Mouse (Mus musculus) G1E-ER4 (cell line): ENCODE measurements around the gene AI597479. TPM values are rescaled to one million over a fixed set of nuclear protein-coding genes. Genes with fewer than 3 reads are reported as not detected.

Experiments used
- GATA1 ChIP-seq: IDR thresholded peaks from one replicate; pipeline ENCODE4 v1.8.0; 2012; ENCODE audit warnings: low read length, inconsistent platforms
- polyA plus RNA-seq: library from polyadenylated mRNA; stranded (reverse); fragments of >175 nt; gene quantifications from 2 replicates; pipeline ENCODE4 v1.2.3, GENCODE M21; 2012

Gene AI597479
- polyA plus RNA-seq, 1 experiment: 4.1 TPM

GRCm38 (mm10) chr1:43094206-43094605, 4.3 kb upstream of the AI597479 start:
- no peak for TF ChIP-seq GATA1

- TF ChIP-seq GATA1: no peak
Observed at GRCm38 (mm10) chr1:43108729-43109128, 10.2 kb downstream of the AI597479 start.

DNA sequence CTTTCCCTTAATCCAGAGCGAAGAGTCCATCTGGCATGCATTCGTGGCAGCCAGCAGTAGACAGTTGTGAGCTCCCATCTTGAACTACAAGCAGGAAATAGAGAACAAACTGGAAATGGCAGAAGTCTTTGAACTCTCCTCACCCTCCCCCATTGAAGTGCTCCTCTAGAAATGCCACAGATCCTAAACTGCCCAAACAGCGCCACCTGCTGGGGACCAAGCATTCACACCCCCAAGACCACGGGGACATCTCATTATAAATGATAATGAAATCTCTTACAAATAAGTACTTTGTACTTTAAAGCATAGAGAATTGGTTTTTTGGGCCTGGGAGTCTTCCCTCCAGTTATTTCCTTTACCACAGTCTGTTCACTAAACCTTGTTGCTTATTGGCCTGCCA, 12.0 kb downstream of the AI597479 start:
- no peak for TF ChIP-seq GATA1

DNA sequence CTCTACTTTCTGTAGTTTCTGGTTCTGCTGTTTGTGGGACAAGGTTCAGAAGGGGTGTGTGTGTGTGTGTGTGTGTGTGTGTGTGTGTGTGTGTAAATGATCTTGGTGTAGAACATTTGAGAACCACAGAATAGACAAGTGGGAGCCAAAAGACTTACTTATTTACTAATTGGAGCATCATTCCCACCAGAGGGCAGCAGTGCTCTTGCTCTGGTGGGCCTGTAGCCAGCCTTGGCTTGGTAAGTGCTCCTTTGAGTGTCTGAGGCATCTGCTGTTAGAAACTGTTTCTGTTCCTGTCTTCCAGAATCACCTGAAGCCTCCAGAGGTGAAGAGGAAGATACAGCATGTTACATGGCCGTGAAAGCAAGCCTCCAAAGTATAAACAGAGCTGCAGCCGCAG, 14.4 kb downstream of the AI597479 start:
- no peak for TF ChIP-seq GATA1

GRCm38 (mm10) chr1:43117435-43117834, 18.9 kb downstream of the AI597479 start:
- TF ChIP-seq GATA1: no peak

- no peak for TF ChIP-seq GATA1
Observed at GRCm38 (mm10) chr1:43120950-43121349, 22.4 kb downstream of the AI597479 start.

DNA sequence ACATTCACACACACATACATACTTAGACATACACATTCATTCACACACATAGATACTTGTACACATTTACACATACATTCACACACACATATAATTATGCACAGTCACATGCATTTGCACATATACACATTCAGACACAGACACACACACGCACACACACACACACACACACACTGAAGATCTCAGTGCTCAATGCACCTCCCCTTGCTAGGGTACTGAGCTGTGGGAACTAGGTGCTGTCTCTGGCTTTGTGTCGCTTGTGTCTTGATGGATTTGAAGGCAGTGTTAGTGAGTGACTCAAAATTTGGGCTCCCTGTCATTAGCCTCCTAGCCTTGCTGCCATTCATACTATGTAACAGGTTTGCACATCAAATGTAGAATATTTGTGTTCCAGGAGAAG, 24.1 kb downstream of the AI597479 start:
- TF ChIP-seq GATA1: no peak

- TF ChIP-seq GATA1: no peak
Observed at GRCm38 (mm10) chr1:43124726-43125125, 26.2 kb downstream of the AI597479 start.

DNA sequence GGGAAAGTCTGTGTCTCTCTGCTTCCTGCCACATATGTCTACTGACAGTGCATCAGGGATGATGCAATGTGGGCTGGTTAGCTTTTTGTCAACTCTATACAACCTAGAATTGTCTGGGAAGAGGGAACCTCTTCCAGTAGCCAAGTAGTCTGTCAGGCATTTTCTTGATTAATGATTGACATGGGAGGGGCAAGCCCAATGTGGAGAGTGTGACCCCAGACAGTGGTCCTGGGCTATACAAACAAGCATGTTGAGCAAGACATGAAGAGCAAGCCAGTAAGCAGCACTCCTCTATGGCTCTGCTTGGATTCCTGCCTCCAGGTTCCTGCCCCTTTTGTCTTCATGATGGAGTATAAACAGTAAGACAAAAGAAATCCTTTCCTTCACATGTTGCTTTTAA, 28.7 kb downstream of the AI597479 start:
- no peak for TF ChIP-seq GATA1

DNA sequence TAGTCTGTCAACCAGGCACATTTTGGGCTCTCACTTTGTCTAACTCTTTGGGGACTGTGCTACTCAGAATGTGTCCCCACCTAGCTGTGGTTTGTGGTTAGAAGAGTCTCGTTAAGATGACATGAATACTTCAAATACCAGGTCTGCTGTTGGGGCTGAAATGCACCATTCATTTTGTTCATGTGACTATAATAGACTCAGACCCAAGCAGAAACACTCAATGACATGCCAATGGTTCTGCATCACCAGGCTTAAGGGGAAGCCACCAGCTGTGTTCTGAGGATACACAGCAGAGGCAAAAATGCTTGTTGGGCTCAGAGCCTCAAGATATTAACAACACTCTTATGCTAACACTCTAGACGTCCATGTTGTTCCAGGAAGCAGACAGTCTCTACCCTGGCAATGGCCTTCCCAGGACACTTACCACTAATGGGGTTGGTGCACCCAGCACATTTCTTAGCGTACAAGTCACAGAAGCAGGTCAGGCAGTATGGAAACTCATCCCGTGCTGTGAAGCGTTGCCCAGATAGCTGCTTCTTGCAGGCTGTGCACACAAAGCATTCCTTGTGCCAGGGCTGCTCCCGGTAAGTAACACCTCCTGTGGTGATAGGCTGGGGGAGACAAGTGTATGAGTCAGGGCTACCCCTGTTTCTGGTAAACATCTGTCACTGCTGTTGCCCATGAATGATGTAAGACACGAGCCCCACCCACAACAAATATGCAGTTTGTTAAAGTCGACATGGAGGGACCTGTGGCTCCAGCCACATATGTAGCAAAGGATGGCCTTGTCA, 29.5 kb downstream of the AI597479 start:
- TF ChIP-seq GATA1: no peak

- TF ChIP-seq GATA1: no peak
Observed at GRCm38 (mm10) chr1:43130219-43130981, 31.9 kb downstream of the AI597479 start.

DNA sequence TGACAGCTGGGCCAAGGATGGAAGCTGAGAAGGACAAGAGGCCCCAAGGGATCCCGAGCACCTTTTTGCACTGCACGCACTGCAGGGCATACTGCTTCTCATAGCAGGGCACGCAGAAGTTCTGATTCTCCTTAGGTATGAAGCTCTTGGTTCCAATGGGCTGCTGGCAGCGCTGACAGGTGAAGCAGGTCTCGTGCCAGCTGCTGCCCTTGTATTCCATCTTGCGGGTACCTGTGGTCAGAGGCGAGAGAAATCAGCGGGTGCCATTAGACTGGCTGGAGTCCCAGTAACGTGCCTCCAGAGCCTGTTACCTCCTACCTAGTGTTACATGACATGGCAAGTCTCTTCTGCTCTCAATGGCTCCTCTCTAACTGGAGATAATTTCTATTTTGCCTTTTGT, 33.1 kb downstream of the AI597479 start:
- TF ChIP-seq GATA1: no peak

DNA sequence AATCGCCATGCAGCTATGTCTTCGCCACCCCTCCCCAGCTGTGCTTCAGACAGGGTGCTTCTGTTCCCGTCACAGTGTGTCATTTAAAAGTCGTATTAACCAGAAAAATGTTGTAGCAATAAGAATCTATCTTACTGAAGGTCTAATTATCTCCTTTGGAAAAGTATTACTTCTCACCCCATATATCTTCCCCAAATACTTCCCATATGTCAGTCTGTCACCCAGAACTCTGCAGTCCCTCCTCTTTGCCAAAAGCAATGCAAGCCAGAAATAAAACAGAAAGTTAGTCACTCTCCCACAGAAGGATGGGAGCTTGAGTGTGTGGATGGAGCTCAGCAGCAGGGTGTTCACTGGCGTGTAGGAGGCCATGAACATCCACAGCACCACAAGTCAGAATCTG, 38.8 kb downstream of the AI597479 start:
- TF ChIP-seq GATA1: no peak

- no peak for TF ChIP-seq GATA1
Observed at GRCm38 (mm10) chr1:43138268-43138812, 39.8 kb downstream of the AI597479 start.

DNA sequence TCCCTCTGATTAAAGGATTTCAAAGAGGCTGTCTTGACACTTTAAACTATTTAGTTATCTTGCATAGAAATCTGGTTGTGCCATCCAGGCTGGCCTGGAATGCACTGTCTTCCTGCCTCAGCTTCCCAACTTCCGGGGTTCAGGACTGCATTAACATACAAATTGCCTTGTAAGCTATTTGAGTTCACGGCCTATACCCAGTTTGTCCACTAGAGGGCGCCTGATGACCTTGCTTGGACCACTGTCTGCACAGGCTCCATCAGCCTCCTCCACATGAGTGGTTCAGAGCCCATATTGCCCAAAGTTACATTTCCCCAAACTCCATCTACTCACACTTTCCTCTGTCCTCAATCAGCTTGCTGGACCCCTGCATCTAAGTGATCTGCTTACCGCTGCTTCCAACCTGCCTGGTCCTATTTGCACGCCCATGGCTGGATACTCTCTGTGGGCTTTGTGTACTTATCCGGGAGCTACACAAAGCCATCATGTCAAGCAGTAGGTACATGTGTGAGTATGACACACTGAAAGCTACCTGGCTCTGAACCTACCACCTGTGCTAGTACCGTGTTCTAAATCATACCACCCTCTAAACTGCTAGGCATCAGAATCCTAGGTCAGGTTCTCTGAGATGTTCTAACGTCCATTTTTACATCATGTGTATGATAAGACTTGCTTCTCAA, 41.2 kb downstream of the AI597479 start:
- no peak for TF ChIP-seq GATA1

GRCm38 (mm10) chr1:43141555-43141961, 43.0 kb downstream of the AI597479 start:
- no peak for TF ChIP-seq GATA1
